Mouse (Mus musculus) T-helper 1 cell (primary cell): ENCODE data around the gene Kat6b.

Source experiments
- in situ Hi-C: fragments of 300-600 bp; cut with MboI, MseI; formaldehyde crosslinking; loops from one replicate; pipeline ENCODE4 v1.15.1; 2025; ENCODE audit warnings: high pct_unique_total_duplicates

Gene Kat6b

GRCm38 (mm10) chr14:21702691-21703090, 221.5 kb downstream of the Kat6b start:
- in situ Hi-C loops, result loop anchor here (25.0 kb wide), 1 partner anchor 1135 kb away; no protein-coding TSS in a partner anchor

GRCm38 (mm10) chr14:21703255-21703654, 222.0 kb downstream of the Kat6b start:
- in situ Hi-C loops, result loop anchor here (25.0 kb wide), 1 partner anchor 1134 kb away; no protein-coding TSS in a partner anchor

GRCm38 (mm10) chr14:21705462-21705861, 224.2 kb downstream of the Kat6b start:
- in situ Hi-C loops, result loop anchor here (25.0 kb wide), 1 partner anchor 1132 kb away; no protein-coding TSS in a partner anchor

GRCm38 (mm10) chr14:21706759-21707571, 225.7 kb downstream of the Kat6b start:
- in situ Hi-C loops, result loop anchor here (25.0 kb wide), 1 partner anchor 1130 kb away; no protein-coding TSS in a partner anchor

- in situ Hi-C loops, result loop anchor here (25.0 kb wide), 1 partner anchor 1128 kb away; no protein-coding TSS in a partner anchor
Measured at GRCm38 (mm10) chr14:21709545-21709944, 228.3 kb downstream of the Kat6b start.

- in situ Hi-C loops, result loop anchor here (25.0 kb wide), 1 partner anchor 1126 kb away; no protein-coding TSS in a partner anchor
Measured at GRCm38 (mm10) chr14:21711231-21711630, 230.0 kb downstream of the Kat6b start.

GRCm38 (mm10) chr14:21714486-21714885, 233.3 kb downstream of the Kat6b start, which contains the start of gene Dupd1:
Gene Dupd1 (minus strand): TSS chr14:21714576.
- in situ Hi-C loops, result loop anchor here (25.0 kb wide), 1 partner anchor 1123 kb away; no protein-coding TSS in a partner anchor

- in situ Hi-C loops, result loop anchor here (25.0 kb wide), 1 partner anchor 1117 kb away; no protein-coding TSS in a partner anchor
Measured at GRCm38 (mm10) chr14:21719646-21720383, 238.6 kb downstream of the Kat6b start.

- in situ Hi-C loops, result loop anchor here (25.0 kb wide), 1 partner anchor 1117 kb away; no protein-coding TSS in a partner anchor
Measured at GRCm38 (mm10) chr14:21720430-21721205, 239.4 kb downstream of the Kat6b start.
